Mouse (Mus musculus): ENCODE measurements around the gene Erbb3.

- TF ChIP-seq POLR2A (IDR thresholded peaks at IDR 0.05; ENCODE audit: borderline replicate concordance, control insufficient read depth, low read depth, low read length) (peak; percentile 44; the same call in 1 of the 2 replicates), CTCF (IDR thresholded peaks at IDR 0.05; ENCODE audit: control insufficient read depth, insufficient read depth, low read length) (no peak)
Measured at GRCm38 (mm10) chr10:128524111-128524731, 65.2 kb downstream of the Erbb3 start.
